Mouse (Mus musculus) kidney, adult 8-10 months (tissue): ENCODE data around the gene Slc1a3.

Experiments used
- DNase-seq, 2 experiments: peaks; one replicate each; pipeline ENCODE4 v3.0.0; 2022

The Slc1a3 gene

GRCm38 (mm10) chr15:8655251-8655650, 55.3 kb downstream of the Slc1a3 start:
- DNase-seq: no peak

DNA sequence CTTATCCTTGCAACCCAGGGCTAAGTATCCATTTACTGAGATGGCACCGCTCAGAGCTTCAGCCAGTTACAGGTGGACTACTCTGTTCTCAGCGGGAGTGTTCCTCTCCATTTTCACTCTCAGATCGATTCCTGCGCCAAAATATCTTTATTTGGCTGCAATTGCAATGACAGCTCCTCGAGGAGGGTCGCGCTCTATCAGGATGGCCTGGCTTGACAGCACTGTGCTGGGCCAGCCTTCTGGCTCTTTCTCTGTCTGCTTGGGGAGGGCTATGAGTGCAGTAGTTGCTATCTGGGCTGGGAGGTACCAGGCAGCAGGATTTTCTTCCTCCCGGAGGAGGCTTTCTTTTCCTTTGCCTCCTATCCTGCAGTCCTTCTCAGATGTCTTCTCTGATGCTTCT, 57.9 kb downstream of the Slc1a3 start:
- no peak for DNase-seq

GRCm38 (mm10) chr15:8643997-8644692, 66.4 kb downstream of the Slc1a3 start:
- DNase-seq: no peak

GRCm38 (mm10) chr15:8639856-8640255, 70.7 kb downstream of the Slc1a3 start:
- no peak for DNase-seq

DNA sequence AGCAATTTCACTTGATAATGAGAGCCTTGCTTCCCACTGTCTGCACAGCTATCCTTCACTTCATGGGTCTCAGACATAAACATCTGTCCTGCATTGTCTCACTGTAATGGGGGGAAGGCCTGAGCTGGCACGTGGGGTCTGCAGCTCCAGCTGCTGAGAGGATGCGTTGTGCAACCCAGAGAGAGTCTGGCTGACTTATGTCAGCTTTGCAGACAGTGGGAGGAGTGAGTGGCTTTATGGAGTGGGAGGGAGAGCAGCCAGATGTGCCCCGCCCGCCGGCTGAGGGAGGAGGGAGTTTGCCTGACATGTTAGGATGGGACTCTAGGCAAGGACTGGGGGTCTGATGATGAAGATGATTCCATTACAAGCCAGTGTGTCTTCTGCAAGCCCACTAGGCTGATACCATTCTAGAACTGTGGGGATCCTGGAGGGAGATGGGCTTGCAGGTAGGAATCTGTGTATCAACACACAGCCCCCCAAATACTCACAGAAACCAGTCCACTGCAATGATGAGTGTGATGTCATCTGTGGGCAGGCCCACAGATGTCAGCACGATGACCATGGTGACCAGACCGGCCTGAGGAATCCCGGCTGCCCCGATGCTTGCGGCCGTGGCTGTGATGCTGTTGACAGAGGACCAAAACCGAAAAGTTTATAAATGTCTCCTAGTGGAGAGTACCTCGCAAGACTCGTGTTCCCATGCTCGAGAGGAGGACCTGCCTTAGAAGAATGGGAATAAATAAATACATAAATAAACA, 71.8 kb downstream of the Slc1a3 start:
- no peak for DNase-seq

GRCm38 (mm10) chr15:8637283-8637682, 73.3 kb downstream of the Slc1a3 start:
- DNase-seq: no peak

DNA sequence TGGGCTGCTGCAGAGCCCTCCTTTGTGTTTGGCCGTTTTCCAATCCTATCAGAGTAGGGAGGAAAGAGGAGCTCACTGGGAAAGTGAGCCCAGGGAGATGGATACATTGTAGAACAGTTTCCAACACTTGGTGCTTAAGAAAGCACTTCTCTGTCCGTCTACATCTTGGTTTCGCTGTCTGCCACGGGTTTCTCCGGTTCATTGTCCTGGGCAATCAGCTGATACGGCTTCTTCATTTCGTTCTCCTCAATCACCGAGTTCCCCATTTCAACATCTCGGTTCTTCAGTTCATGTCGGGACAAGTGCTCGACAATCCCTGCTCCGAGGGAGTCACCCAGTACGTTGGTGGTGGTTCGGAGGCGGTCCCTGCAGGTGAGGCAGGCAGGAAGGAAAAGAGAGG, 74.6 kb downstream of the Slc1a3 start:
- DNase-seq: no peak

DNA sequence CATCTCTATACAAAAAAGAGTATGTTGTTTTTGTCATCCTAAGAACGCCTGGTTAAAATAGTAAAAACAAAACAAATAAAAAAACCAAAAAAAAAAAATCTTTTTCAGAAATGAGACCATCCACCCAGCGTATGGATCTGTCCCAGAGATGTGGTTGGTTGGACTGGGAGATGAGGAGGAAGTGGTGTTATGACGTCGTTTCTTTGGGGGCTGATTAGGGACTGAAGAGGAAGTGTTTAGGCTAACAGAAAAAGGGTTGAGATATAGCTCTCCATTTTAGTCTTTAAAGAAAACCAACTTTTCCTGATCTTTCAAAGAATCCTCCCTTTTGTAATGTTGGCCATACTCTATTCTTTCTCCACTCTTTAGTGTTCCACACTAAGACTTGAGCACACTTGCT, 75.8 kb downstream of the Slc1a3 start:
- no peak for DNase-seq

GRCm38 (mm10) chr15:8634355-8634754, 76.2 kb downstream of the Slc1a3 start:
- DNase-seq: no peak

GRCm38 (mm10) chr15:8633375-8633774, 77.2 kb downstream of the Slc1a3 start:
- DNase-seq: peak; percentile 28 to 64

GRCm38 (mm10) chr15:8632361-8632760, 78.2 kb downstream of the Slc1a3 start:
- DNase-seq: no peak

DNA sequence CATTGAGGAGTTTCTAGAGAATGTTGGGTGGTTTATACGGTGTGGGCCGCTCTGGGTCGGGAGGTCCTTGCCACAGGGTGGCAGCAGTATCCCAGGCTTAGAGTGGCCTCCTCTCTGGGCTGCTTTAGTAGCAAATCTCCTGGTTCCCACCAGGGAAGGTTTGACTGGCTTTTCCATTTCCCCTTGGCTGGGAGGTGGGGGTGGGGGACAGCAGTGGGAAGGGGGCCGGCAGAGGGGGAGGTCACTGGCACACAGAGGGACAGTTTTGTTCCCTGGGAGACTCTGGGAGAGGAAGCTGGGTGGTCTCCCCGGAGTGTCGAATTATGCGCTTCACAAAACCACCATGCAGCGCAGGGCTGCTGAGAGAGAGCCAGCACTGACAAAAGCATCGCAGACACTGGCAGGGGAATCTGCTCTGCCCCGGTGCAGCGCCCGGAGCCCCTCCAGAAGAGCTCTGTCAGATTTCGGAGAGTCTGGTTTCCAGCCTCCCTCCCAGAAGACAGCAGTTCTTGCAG, 81.2 kb downstream of the Slc1a3 start:
- peak; percentile 47 to 64 for DNase-seq

- no peak for DNase-seq
Measured at GRCm38 (mm10) chr15:8628150-8628549, 82.4 kb downstream of the Slc1a3 start.

- DNase-seq: peak; percentile 38 to 74
Measured at GRCm38 (mm10) chr15:8627097-8627537, 83.4 kb downstream of the Slc1a3 start.

DNA sequence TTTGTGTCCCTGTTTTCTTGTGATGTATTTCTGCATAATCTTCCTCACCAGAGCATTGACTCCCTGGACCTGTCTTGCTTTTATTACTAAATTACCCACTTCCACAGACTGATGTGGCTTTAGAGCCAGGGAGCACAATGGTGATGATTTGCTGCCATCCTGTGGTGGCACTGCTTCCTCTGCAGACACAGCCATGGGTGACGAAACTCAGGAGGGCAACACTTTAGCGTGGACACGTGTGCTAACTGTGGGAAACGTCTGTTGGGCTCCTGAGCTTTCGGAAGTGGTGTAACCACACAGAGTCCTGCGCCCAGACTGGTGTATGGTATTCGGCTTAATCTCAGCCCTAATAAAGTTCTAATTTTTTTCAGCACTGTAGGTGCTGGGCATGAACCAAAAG, 85.2 kb downstream of the Slc1a3 start:
- DNase-seq: peak in 1 of 2 experiments; percentile 23

DNA sequence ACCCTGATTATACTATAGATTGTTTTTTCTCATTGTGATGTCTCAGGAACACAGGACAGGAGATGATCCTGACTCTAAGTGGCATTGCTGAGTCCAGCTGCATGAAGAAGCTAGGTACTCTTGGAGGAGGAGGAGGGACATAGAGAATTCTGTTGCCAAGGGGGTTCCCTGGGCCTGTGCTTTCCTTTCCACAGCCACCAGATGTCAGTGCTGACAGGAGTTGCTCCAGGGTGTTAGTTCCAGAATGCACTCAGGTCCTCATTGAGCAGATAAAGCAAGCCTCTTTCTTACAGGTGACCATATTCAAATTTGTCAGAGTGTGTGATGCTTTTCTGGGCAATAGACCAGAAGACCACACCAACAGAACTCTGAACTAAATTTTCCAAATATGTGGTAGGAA, 86.7 kb downstream of the Slc1a3 start:
- DNase-seq: no peak

DNA sequence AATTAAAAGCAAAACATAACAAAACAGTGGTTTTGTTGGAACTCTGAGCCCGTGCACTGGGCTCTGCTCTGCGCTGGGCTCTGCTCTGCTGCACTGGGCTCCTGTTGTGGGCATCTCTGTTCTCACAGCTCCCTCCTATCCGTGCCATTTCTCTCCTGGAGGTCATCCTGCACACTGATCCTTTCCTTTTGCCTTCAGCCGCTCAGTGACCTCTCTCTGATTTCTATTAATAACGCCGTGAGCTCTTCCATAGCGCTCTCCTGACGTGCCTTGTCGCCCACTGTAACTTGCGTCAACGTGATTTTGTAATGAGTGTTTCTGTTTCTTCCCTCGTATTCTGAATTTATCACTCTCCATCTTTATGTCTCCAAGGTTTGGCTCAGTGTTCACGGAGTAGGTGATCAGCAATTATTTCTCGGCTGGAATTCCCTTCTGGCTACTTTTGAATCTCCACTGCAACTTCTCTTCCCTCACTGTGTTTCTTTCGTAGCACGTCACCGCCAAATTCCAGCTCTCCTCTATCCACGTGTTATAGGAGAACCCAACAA, 91.0 kb downstream of the Slc1a3 start:
- DNase-seq: no peak

- DNase-seq: no peak
Measured at GRCm38 (mm10) chr15:8616290-8616689, 94.3 kb downstream of the Slc1a3 start.

DNA sequence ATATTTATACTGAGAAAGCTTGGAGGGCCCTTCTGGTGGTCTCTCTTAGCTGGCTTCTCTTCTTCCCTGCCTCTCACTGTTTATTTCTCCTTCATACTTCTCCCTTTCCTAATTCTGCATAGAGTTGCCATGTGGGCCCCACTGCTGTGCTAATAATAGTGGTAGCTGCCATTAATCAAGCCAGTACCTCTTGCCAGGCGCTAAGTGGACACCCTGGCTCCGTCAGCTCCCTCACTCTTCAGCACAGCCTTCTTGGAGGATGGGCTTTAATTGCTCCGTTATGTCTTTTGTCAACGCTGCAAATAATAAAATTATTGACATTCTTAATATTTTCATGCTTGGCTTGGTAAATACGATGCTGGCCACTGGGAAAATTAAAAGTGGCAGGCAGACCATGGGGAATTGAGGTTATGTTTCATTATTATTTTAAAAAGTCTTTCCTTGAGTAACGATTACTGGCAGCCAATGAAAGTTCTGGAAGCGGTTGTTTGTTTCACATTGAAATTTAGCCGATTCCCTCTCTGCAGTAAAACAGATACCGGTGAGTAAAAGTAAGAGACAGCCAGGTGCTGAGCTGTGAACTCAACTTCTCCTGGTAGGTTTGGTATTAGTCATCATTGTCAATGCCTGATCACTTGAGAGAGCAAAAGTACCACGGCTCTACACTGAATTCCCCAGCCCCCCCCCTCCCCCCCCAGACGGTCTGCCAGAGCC, 94.9 kb downstream of the Slc1a3 start:
- no peak for DNase-seq

- DNase-seq: no peak
Measured at GRCm38 (mm10) chr15:8614701-8615100, 95.9 kb downstream of the Slc1a3 start.

- DNase-seq: no peak
Measured at GRCm38 (mm10) chr15:8605538-8606188, 104.9 kb downstream of the Slc1a3 start.

DNA sequence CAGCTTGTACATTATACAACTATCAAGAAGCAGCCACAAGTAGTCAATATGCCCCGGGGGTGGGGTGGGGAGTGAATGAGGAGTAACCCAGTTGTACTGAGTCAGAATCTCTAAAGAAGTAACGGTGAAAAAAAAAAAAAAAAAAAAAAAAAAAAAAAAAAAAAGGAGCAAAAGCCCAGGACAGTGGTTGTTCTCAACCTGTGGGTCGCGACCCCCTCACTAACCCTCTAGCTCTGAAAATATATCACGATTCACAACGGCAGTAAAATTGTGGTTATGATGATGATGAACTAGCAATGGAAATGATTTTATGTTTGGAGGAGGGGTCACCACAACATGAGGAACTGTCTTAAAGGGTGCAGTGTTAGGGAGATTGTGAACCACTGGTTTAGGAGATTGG, 108.2 kb downstream of the Slc1a3 start:
- no peak for DNase-seq
